ENCODE assay signal across 8 mouse cellular contexts in genomic region chr7:79309247-79310190, GRCm38 (mm10). TPM values are rescaled to one million over a fixed set of nuclear protein-coding genes. Genes with fewer than 3 reads are reported as not detected.
DNase-seq lines count a peak whose midpoint lies in the region; ATAC-seq and TF ChIP-seq lines count a peak whose summit lies in the region.

No protein-coding gene starts in this region.

- TF ChIP-seq EP300 in CH12.LX (IDR thresholded peaks at IDR 0.05; ENCODE audit: low read length): no peak

- no peak for TF ChIP-seq CTCF in CH12.LX (conservative IDR thresholded peaks at IDR 0.05 in 1 of 2, IDR thresholded peaks at IDR 0.05 in 1 of 2; ENCODE audit: low read depth in 2 of 2, low read length in 2 of 2)

- no peak overlapping the region for H3K27ac ChIP-seq in CH12.LX (ENCODE audit: insufficient read depth, low read depth)
- H3K27ac ChIP-seq in heart, embryonic 13.5 days (replicated peaks): 0 out of 2 replicates have a peak overlapping the region, but pooled peaks have one; percentile 20
- peak overlapping the region; percentile 50 for H3K27ac ChIP-seq in limb, embryonic 10.5 days
- 0 out of 2 replicates have a peak overlapping the region, but pooled peaks have one; percentile 17 for H3K27ac ChIP-seq in neural tube, embryonic 11.5 days (ENCODE audit: low read depth, low read length)

- H3K4me2 ChIP-seq in CH12.LX (ENCODE audit: insufficient read depth, low read depth, poor library complexity, severe bottlenecking): no peak overlapping the region
- H3K4me2 ChIP-seq in heart, embryonic 13.5 days: peak overlapping the region; percentile 12
- no peak overlapping the region for H3K4me2 ChIP-seq in neural tube, embryonic 11.5 days (ENCODE audit: low read depth)

- H3K4me3 ChIP-seq in CH12.LX (replicated peaks in 1 of 3; ENCODE audit: low read depth in 2 of 3, low read length in 2 of 3, poor library complexity in 1 of 3): no peak overlapping the region
- no peak overlapping the region for H3K4me3 ChIP-seq in heart, embryonic 13.5 days
- H3K4me3 ChIP-seq in limb, embryonic 10.5 days: no peak overlapping the region
- no peak overlapping the region for H3K4me3 ChIP-seq in neural tube, embryonic 11.5 days (ENCODE audit: low read depth, low read length)

- WGBS in heart, embryonic 13.5 days: 45% methylated on average over 19 of the region's 19 CpGs
- WGBS in limb, embryonic 10.5 days: 68% methylated on average over 19 of the region's 19 CpGs
- WGBS in neural tube, embryonic 11.5 days: 65% methylated on average over 19 of the region's 19 CpGs

- no peaks in the 10 kb centered on the region for H3K9me3 ChIP-seq in CH12.LX (replicated peaks; ENCODE audit: low read length)
- no peaks in the 10 kb centered on the region for H3K9me3 ChIP-seq in heart, embryonic 13.5 days
- H3K9me3 ChIP-seq in limb, embryonic 10.5 days (replicated peaks): no peaks in the 10 kb centered on the region
- H3K9me3 ChIP-seq in neural tube, embryonic 11.5 days (ENCODE audit: control insufficient read depth, low read length): no peaks in the 10 kb centered on the region

- no peaks in the 10 kb centered on the region for H3K79me2 ChIP-seq in CH12.LX (replicated peaks; ENCODE audit: control insufficient read depth, extremely low read depth, insufficient read depth, poor library complexity, severe bottlenecking)

- dilution Hi-C loops in CH12.LX (cut with MboI; ENCODE audit: extremely low pct_ligation_motif_present, extremely low pct_unique_long_range_greater_than_20kb, low sequenced_read_pairs): no loop called here

- peak; percentile 23 for DNase-seq in adrenal gland, postnatal 25 days
- no peak for DNase-seq in adrenal gland, adult 2 months
- no peak for DNase-seq in CH12.LX (ENCODE audit: extremely low read depth)
- no peak for DNase-seq in limb, embryonic 10.5 days (ENCODE audit: low spot score)
- DNase-seq in neural tube, embryonic 11.5 days (ENCODE audit: low spot score): no peak

- in situ Hi-C loops in CH12.LX (cut with MboI; ENCODE audit: low pct_ligation_motif_present, low pct_unique_long_range_greater_than_20kb, low sequenced_read_pairs): no loop called here

- peaks cover 0 to 38% of the 10 kb centered on the region in 2 experiments for H3K36me3 ChIP-seq in CH12.LX (replicated peaks in 1 of 2; ENCODE audit: control insufficient read depth in 1 of 2, insufficient read depth in 1 of 2, low read length in 1 of 2)
- H3K36me3 ChIP-seq in heart, embryonic 13.5 days: no peaks in the 10 kb centered on the region
- peaks cover 2% of the 10 kb centered on the region; the same call in 1 of the 2 replicates for H3K36me3 ChIP-seq in limb, embryonic 10.5 days
- H3K36me3 ChIP-seq in neural tube, embryonic 11.5 days (ENCODE audit: control insufficient read depth, insufficient read depth, low read length): no peaks in the 10 kb centered on the region

- no peak overlapping the region for H3K9ac ChIP-seq in CH12.LX (ENCODE audit: insufficient read depth, low read depth)
- H3K9ac ChIP-seq in heart, embryonic 13.5 days: peak overlapping the region; percentile 52; the same call in 1 of the 2 replicates
- no peak overlapping the region for H3K9ac ChIP-seq in neural tube, embryonic 11.5 days (ENCODE audit: low read length)

- TF ChIP-seq RAD21 in CH12.LX (IDR thresholded peaks at IDR 0.05; ENCODE audit: low read depth, low read length): no peak; the same call in 1 of the 2 replicates

- no peaks in the 10 kb centered on the region for H3K27me3 ChIP-seq in CH12.LX (replicated peaks)
- no peaks in the 10 kb centered on the region for H3K27me3 ChIP-seq in heart, embryonic 13.5 days (replicated peaks)
- no peaks in the 10 kb centered on the region for H3K27me3 ChIP-seq in limb, embryonic 10.5 days (ENCODE audit: low read depth, poor library complexity, severe bottlenecking)
- H3K27me3 ChIP-seq in neural tube, embryonic 11.5 days (ENCODE audit: control insufficient read depth, insufficient read depth, low read length): no peaks in the 10 kb centered on the region

- H3K4me1 ChIP-seq in CH12.LX (ENCODE audit: control insufficient read depth in 1 of 2, insufficient read depth in 2 of 2): peaks cover 12 to 52% of the 10 kb centered on the region in 2 experiments
- peaks cover 40% of the 10 kb centered on the region for H3K4me1 ChIP-seq in heart, embryonic 13.5 days
- peaks cover 53% of the 10 kb centered on the region for H3K4me1 ChIP-seq in limb, embryonic 10.5 days
- peaks cover 24% of the 10 kb centered on the region for H3K4me1 ChIP-seq in neural tube, embryonic 11.5 days (ENCODE audit: control insufficient read depth, insufficient read depth, low read length)

- ATAC-seq in heart, embryonic 13.5 days (ENCODE audit: extremely low read depth, insufficient number of reproducible peaks, low FRiP score, low TSS enrichment): no peak
- no peak for ATAC-seq in neural tube, embryonic 11.5 days (ENCODE audit: insufficient read depth, low FRiP score, low TSS enrichment)
- no peak for ATAC-seq in CD4-positive, CD25-positive, alpha-beta regulatory T cell, adult 4 months
- no peak for ATAC-seq in activated CD4-positive, CD25-positive, alpha-beta regulatory T cell, adult 4 months

- no peak for TF ChIP-seq POLR2A in CH12.LX (IDR thresholded peaks at IDR 0.05; ENCODE audit: low read depth, low read length)

TF ChIP-seq in CH12.LX, 34 proteins besides CTCF, POLR2A, EP300 and RAD21:
- no peak for TF ChIP-seq ZKSCAN1 (IDR thresholded peaks at IDR 0.05; ENCODE audit: borderline replicate concordance, low read depth, low read length)
- peak; percentile 47 for TF ChIP-seq ELF1 (IDR thresholded peaks at IDR 0.05; ENCODE audit: low read depth, low read length)
- TF ChIP-seq MAZ (IDR thresholded peaks at IDR 0.05; ENCODE audit: low read depth, low read length): no peak

RNA-seq across cellular contexts. Expression of gene Abhd2, which starts 36.5 kb away (rescaled TPM):
- total RNA-seq in adrenal gland, postnatal 25 days (2021): 1,323 and 1,340 TPM in 2 replicates
- 1,000 to 10,000 TPM; 1,164 to 1,465 TPM for total RNA-seq in adrenal gland, adult 2 months (2021)
- polyA plus RNA-seq in adrenal gland, adult 2 months (2012; rRNA removed): 187 and 262 TPM in 2 replicates
- 9.9 and 10.3 TPM in 2 replicates for total RNA-seq in CH12.LX (2012; rRNA removed)
- 5.5 and 6.0 TPM in 2 replicates for total RNA-seq in CH12.LX (2014; rRNA removed)
- 12.9 and 15.4 TPM in 2 replicates for polyA plus RNA-seq in CH12.LX (2012; ENCODE audit: insufficient read length, low read depth)
- 4.0 and 4.3 TPM in 2 replicates for polyA plus RNA-seq in heart, embryonic 13.5 days (2015; fragmentation: Nextera tagmentation; extraction: Ambion mirVana)
- 6.3 and 7.0 TPM in 2 replicates for polyA plus RNA-seq in limb, embryonic 10.5 days (2016; fragmentation: Nextera tagmentation; extraction: Ambion mirVana)
- polyA plus RNA-seq in neural tube, embryonic 11.5 days (2014; fragmentation: Nextera tagmentation; extraction: Ambion mirVana): 14.0 and 14.3 TPM in 2 replicates
- polyA plus RNA-seq in CD4-positive, CD25-positive, alpha-beta regulatory T cell, adult 4 months (2017; shearing (Covaris generic)): 10 to 100 TPM; 14.8 to 25.8 TPM
- polyA plus RNA-seq in activated CD4-positive, CD25-positive, alpha-beta regulatory T cell, adult 4 months (2017; shearing (Covaris generic)): 10 to 100 TPM; 16.9 to 27.7 TPM
